Mouse (Mus musculus) inflammation-experienced regulatory T-cells, adult 6 months (primary cell): ENCODE measurements around the gene Eef1b2. TPM values are rescaled to one million over a fixed set of nuclear protein-coding genes. Genes with fewer than 3 reads are reported as not detected.

Experiments
- polyA plus RNA-seq, 3 experiments: library from polyadenylated mRNA; unstranded; fragments of 100-300 nt; shearing (Covaris generic); gene quantifications; one replicate each; pipeline ENCODE4 v1.2.1; 2017

Eef1b2 gene
- polyA plus RNA-seq, 3 experiments from 2014 or later: 826 to 1,123 (median 1,047) TPM

Other genes with a start within 250 kb of the Eef1b2 start
- gene Ino80d, start 62.2 kb upstream of the Eef1b2 start, polyA plus RNA-seq: 10 to 100 TPM; 17.3 to 27.5 (median 19.9) TPM
- gene Ndufs1, start within 50 bp of the Eef1b2 start, polyA plus RNA-seq: 100 to 1,000 TPM; 101 to 116 (median 108) TPM
- not detected for gene Gpr1, start 37.7 kb downstream of the Eef1b2 start, polyA plus RNA-seq
- gene Zdbf2, start 96.4 kb downstream of the Eef1b2 start, polyA plus RNA-seq: under 1 TPM in 1 of 3 experiments, not detected in 2; 0.07 TPM